Mouse (Mus musculus) thymus, adult 2 months (tissue): ENCODE results near the gene Nt5dc2. TPM values are rescaled to one million over a fixed set of nuclear protein-coding genes. Genes with fewer than 3 reads are reported as not detected.

ENCODE experiments used
- DNase-seq: peaks from one replicate; pipeline ENCODE4 v3.0.0; 2021
- H3K27ac ChIP-seq: fragments of 200-500 bp; 2 replicates; pipeline ENCODE4 v1.5.1; 2012; ENCODE audit warnings: low read length, control low read depth; ENCODE audit not compliant: control insufficient read depth, insufficient read depth
- H3K27me3 ChIP-seq: fragments of 200-500 bp; 2 replicates; pipeline ENCODE4 v1.6.1; 2012; ENCODE audit warnings: mild to moderate bottlenecking, low read length, moderate library complexity, mixed read lengths; ENCODE audit not compliant: control insufficient read depth, insufficient read depth
- H3K36me3 ChIP-seq: fragments of 200-500 bp; 2 replicates; pipeline ENCODE4 v1.6.1; 2012; ENCODE audit warnings: mild to moderate bottlenecking, low read length, moderate library complexity; ENCODE audit not compliant: control insufficient read depth, insufficient read depth
- H3K4me1 ChIP-seq: fragments of 200-500 bp; replicated peaks from 2 replicates; pipeline ENCODE4 v1.6.1; 2012; ENCODE audit warnings: low read length; ENCODE audit not compliant: control insufficient read depth, insufficient read depth
- H3K4me3 ChIP-seq: fragments of 200-500 bp; 2 replicates; pipeline ENCODE4 v1.5.1; 2012; ENCODE audit warnings: mild to moderate bottlenecking, low read length, control low read depth, moderate library complexity; ENCODE audit not compliant: control insufficient read depth, insufficient read depth
- CTCF ChIP-seq: fragments of 200-500 bp; IDR thresholded peaks from 2 replicates; pipeline ENCODE4 v1.5.1; 2012; ENCODE audit warnings: mild to moderate bottlenecking, control low read depth, low read length, moderate library complexity, borderline replicate concordance; ENCODE audit not compliant: control insufficient read depth, poor library complexity, insufficient read depth; ENCODE audit errors: extremely low read depth
- POLR2A ChIP-seq: fragments of 200-500 bp; IDR thresholded peaks from 2 replicates; pipeline ENCODE4 v1.6.1; 2012; ENCODE audit warnings: mild to moderate bottlenecking, low read length, control low read depth, moderate library complexity; ENCODE audit not compliant: control insufficient read depth, poor library complexity, insufficient read depth; ENCODE audit errors: extremely low read depth
- WGBS: fragments of 180-500 bp; shearing (Covaris S2); methylation state at CpG from one replicate; pipeline ENCODE4 v1.1.7; 2018; 5-methylcytosine and 5-hydroxymethylcytosine counted together
- polyA plus RNA-seq: library from polyadenylated mRNA; depleted of rRNA; stranded (reverse); fragments of >200 nt; gene quantifications from 2 replicates; pipeline ENCODE4 v1.2.3, GENCODE M21; 2012; rRNA removed

Gene Nt5dc2
- polyA plus RNA-seq: 220 and 273 TPM in 2 replicates

GRCm38 (mm10) chr14:31130236-31131220 lies at the start of gene Nt5dc2:
TSS of gene Nt5dc2 (plus strand) at chr14:31131053.
- TF ChIP-seq POLR2A (peak; percentile 54; the same call in 1 of the 2 replicates), CTCF (0 out of 2 replicates have a peak, but pooled peaks have one; percentile 13)
- DNase-seq: peak; percentile 90
- H3K36me3 ChIP-seq: no peaks in the 10 kb centered on the region; the same call in 1 of the 2 replicates
- peak within 1 kb of the TSS; percentile 52 for H3K4me3 ChIP-seq
- peaks cover 10% of the 10 kb centered on the region for H3K4me1 ChIP-seq
- H3K27me3 ChIP-seq: no peaks in the 10 kb centered on the region
- 11% methylated on average over 60 of the region's 63 CpGs for WGBS
- H3K27ac ChIP-seq: peak within 1 kb of the TSS; percentile 4; the same call in 1 of the 2 replicates

GRCm38 (mm10) chr14:31081147-31081546 lies 49.7 kb upstream of the Nt5dc2 start:
- H3K4me1 ChIP-seq: no peaks in the 10 kb centered on the region
- no peaks in the 10 kb centered on the region for H3K27me3 ChIP-seq
- TF ChIP-seq POLR2A (no peak), CTCF (no peak)
- no peak for DNase-seq
- H3K27ac ChIP-seq: no peak overlapping the region
- H3K36me3 ChIP-seq: peaks cover 63% of the 10 kb centered on the region
- H3K4me3 ChIP-seq: no peak overlapping the region

GRCm38 (mm10) chr14:31087433-31087832 lies 43.4 kb upstream of the Nt5dc2 start:
- peak; percentile 13 for DNase-seq
- Histone ChIP-seq H3K27me3 (no peaks in the 10 kb centered on the region), H3K4me3 (no peak overlapping the region), H3K27ac (no peak overlapping the region), H3K4me1 (no peaks in the 10 kb centered on the region), H3K36me3 (peaks cover 73% of the 10 kb centered on the region)
- WGBS: 94% methylated on average over 6 of the region's 6 CpGs
- TF ChIP-seq CTCF: no peak
- no peak for TF ChIP-seq POLR2A

- Histone ChIP-seq H3K4me3 (no peak overlapping the region), H3K27me3 (no peaks in the 10 kb centered on the region), H3K27ac (no peak overlapping the region), H3K4me1 (no peaks in the 10 kb centered on the region), H3K36me3 (peaks cover 70% of the 10 kb centered on the region)
- no peak for DNase-seq
- 98% methylated on average over 2 of the region's 2 CpGs for WGBS
- TF ChIP-seq POLR2A (no peak), CTCF (no peak)
These were observed 42.3 kb upstream of the Nt5dc2 start for GRCm38 (mm10) chr14:31088515-31088914.

- no peaks in the 10 kb centered on the region for H3K4me1 ChIP-seq
- 49% methylated on average over 1 of the region's 1 CpGs for WGBS
- TF ChIP-seq POLR2A (no peak), CTCF (no peak)
- H3K27ac ChIP-seq: no peak overlapping the region
- no peaks in the 10 kb centered on the region for H3K27me3 ChIP-seq
- DNase-seq: no peak
- H3K4me3 ChIP-seq: no peak overlapping the region
- H3K36me3 ChIP-seq: peaks cover 63% of the 10 kb centered on the region
These were observed 40.9 kb upstream of the Nt5dc2 start for GRCm38 (mm10) chr14:31089918-31090317.

- H3K4me3 ChIP-seq: no peak overlapping the region
- H3K27ac ChIP-seq: no peak overlapping the region
- H3K36me3 ChIP-seq: peaks cover 61% of the 10 kb centered on the region
- WGBS: 97% methylated on average over 2 of the region's 2 CpGs
- H3K27me3 ChIP-seq: no peaks in the 10 kb centered on the region
- H3K4me1 ChIP-seq: no peaks in the 10 kb centered on the region
- no peak for DNase-seq
- TF ChIP-seq CTCF (no peak), POLR2A (no peak)
These were observed 25.7 kb upstream of the Nt5dc2 start for GRCm38 (mm10) chr14:31105156-31105555.
